Mouse (Mus musculus): ENCODE results near the gene Gm20379. TPM values are rescaled to one million over a fixed set of nuclear protein-coding genes. Genes with fewer than 3 reads are reported as not detected.

The Gm20379 gene
- 0.90 and 1.1 TPM in 2 replicates for polyA plus RNA-seq (2014; fragmentation: Nextera tagmentation; extraction: Ambion mirVana)

- H3K27ac ChIP-seq (ENCODE audit: low read depth, low read length), result no peak within 1 kb of the TSS
- H3K9ac ChIP-seq (ENCODE audit: low read depth, low read length), result no peak within 1 kb of the TSS
- no peaks in the 10 kb centered on the region for H3K27me3 ChIP-seq (replicated peaks; ENCODE audit: control insufficient read depth, insufficient read depth, low read length)
- ATAC-seq (replicated peaks; ENCODE audit: low FRiP score), result no peak
- H3K4me3 ChIP-seq (ENCODE audit: low read depth, low read length), result no peak within 1 kb of the TSS
- no peak for DNase-seq (ENCODE audit: low spot score)
- WGBS, result 97% methylated on average over 11 of the region's 11 CpGs
- peaks cover 5% of the 10 kb centered on the region; the same call in 1 of the 2 replicates for H3K36me3 ChIP-seq (ENCODE audit: control insufficient read depth, insufficient read depth, low read length)
- no peak within 1 kb of the TSS for H3K4me2 ChIP-seq
- H3K4me1 ChIP-seq (replicated peaks; ENCODE audit: control insufficient read depth, insufficient read depth, low read length), result no peaks in the 10 kb centered on the region; the same call in 1 of the 2 replicates
- H3K9me3 ChIP-seq (ENCODE audit: control insufficient read depth, low read length), result no peaks in the 10 kb centered on the region
Observed at GRCm38 (mm10) chr13:92305680-92306079, at the start of gene Gm20379. TSS of gene Gm20379 (plus strand) at chr13:92305980.

GRCm38 (mm10) chr13:92261329-92261728, 44.5 kb upstream of the Gm20379 start:
- no peak overlapping the region for H3K9ac ChIP-seq (ENCODE audit: low read depth, low read length)
- no peak overlapping the region for H3K4me2 ChIP-seq
- ATAC-seq (replicated peaks; ENCODE audit: low FRiP score) (no peak), DNase-seq (ENCODE audit: low spot score) (no peak)
- 81% methylated on average over 5 of the region's 5 CpGs for WGBS
- no peaks in the 10 kb centered on the region for H3K27me3 ChIP-seq (replicated peaks; ENCODE audit: control insufficient read depth, insufficient read depth, low read length)
- no peaks in the 10 kb centered on the region for H3K4me1 ChIP-seq (replicated peaks; ENCODE audit: control insufficient read depth, insufficient read depth, low read length)
- no peak overlapping the region for H3K27ac ChIP-seq (ENCODE audit: low read depth, low read length)
- no peaks in the 10 kb centered on the region for H3K36me3 ChIP-seq (ENCODE audit: control insufficient read depth, insufficient read depth, low read length)
- no peak overlapping the region for H3K4me3 ChIP-seq (ENCODE audit: low read depth, low read length)
- no peaks in the 10 kb centered on the region for H3K9me3 ChIP-seq (ENCODE audit: control insufficient read depth, low read length)

GRCm38 (mm10) chr13:92263566-92263965, 42.2 kb upstream of the Gm20379 start:
- Histone ChIP-seq H3K36me3 (ENCODE audit: control insufficient read depth, insufficient read depth, low read length) (no peaks in the 10 kb centered on the region), H3K27ac (ENCODE audit: low read depth, low read length) (no peak overlapping the region), H3K4me3 (ENCODE audit: low read depth, low read length) (no peak overlapping the region), H3K4me1 (replicated peaks; ENCODE audit: control insufficient read depth, insufficient read depth, low read length) (no peaks in the 10 kb centered on the region), H3K9ac (ENCODE audit: low read depth, low read length) (no peak overlapping the region), H3K27me3 (replicated peaks; ENCODE audit: control insufficient read depth, insufficient read depth, low read length) (no peaks in the 10 kb centered on the region), H3K9me3 (ENCODE audit: control insufficient read depth, low read length) (no peaks in the 10 kb centered on the region), H3K4me2 (no peak overlapping the region)
- 90% methylated on average over 6 of the region's 6 CpGs for WGBS
- no peak for ATAC-seq (replicated peaks; ENCODE audit: low FRiP score)
- DNase-seq (ENCODE audit: low spot score), result no peak

- Histone ChIP-seq H3K9ac (ENCODE audit: low read depth, low read length) (no peak overlapping the region), H3K4me3 (ENCODE audit: low read depth, low read length) (no peak overlapping the region), H3K27me3 (replicated peaks; ENCODE audit: control insufficient read depth, insufficient read depth, low read length) (no peaks in the 10 kb centered on the region), H3K36me3 (ENCODE audit: control insufficient read depth, insufficient read depth, low read length) (no peaks in the 10 kb centered on the region), H3K9me3 (ENCODE audit: control insufficient read depth, low read length) (no peaks in the 10 kb centered on the region), H3K27ac (ENCODE audit: low read depth, low read length) (no peak overlapping the region), H3K4me2 (no peak overlapping the region), H3K4me1 (replicated peaks; ENCODE audit: control insufficient read depth, insufficient read depth, low read length) (no peaks in the 10 kb centered on the region)
- 70% methylated on average over 3 of the region's 3 CpGs for WGBS
- ATAC-seq (replicated peaks; ENCODE audit: low FRiP score), result no peak
- DNase-seq (ENCODE audit: low spot score), result no peak
Observed at GRCm38 (mm10) chr13:92267076-92267475, 38.7 kb upstream of the Gm20379 start.

- no peak for ATAC-seq (replicated peaks; ENCODE audit: low FRiP score)
- Histone ChIP-seq H3K4me1 (replicated peaks; ENCODE audit: control insufficient read depth, insufficient read depth, low read length) (no peaks in the 10 kb centered on the region), H3K9ac (ENCODE audit: low read depth, low read length) (no peak overlapping the region), H3K9me3 (ENCODE audit: control insufficient read depth, low read length) (no peaks in the 10 kb centered on the region), H3K27me3 (replicated peaks; ENCODE audit: control insufficient read depth, insufficient read depth, low read length) (no peaks in the 10 kb centered on the region), H3K36me3 (ENCODE audit: control insufficient read depth, insufficient read depth, low read length) (no peaks in the 10 kb centered on the region), H3K4me3 (ENCODE audit: low read depth, low read length) (no peak overlapping the region), H3K27ac (ENCODE audit: low read depth, low read length) (no peak overlapping the region), H3K4me2 (no peak overlapping the region)
- no peak for DNase-seq (ENCODE audit: low spot score)
- 83% methylated on average over 14 of the region's 14 CpGs for WGBS
Observed at GRCm38 (mm10) chr13:92274274-92275198, 31.2 kb upstream of the Gm20379 start.

GRCm38 (mm10) chr13:92275292-92275691, 30.5 kb upstream of the Gm20379 start:
- Histone ChIP-seq H3K27me3 (replicated peaks; ENCODE audit: control insufficient read depth, insufficient read depth, low read length) (no peaks in the 10 kb centered on the region), H3K4me3 (ENCODE audit: low read depth, low read length) (no peak overlapping the region), H3K27ac (ENCODE audit: low read depth, low read length) (no peak overlapping the region), H3K9ac (ENCODE audit: low read depth, low read length) (no peak overlapping the region), H3K9me3 (ENCODE audit: control insufficient read depth, low read length) (no peaks in the 10 kb centered on the region), H3K36me3 (ENCODE audit: control insufficient read depth, insufficient read depth, low read length) (no peaks in the 10 kb centered on the region), H3K4me1 (replicated peaks; ENCODE audit: control insufficient read depth, insufficient read depth, low read length) (no peaks in the 10 kb centered on the region), H3K4me2 (no peak overlapping the region)
- 87% methylated on average over 9 of the region's 9 CpGs for WGBS
- ATAC-seq (replicated peaks; ENCODE audit: low FRiP score) (no peak), DNase-seq (ENCODE audit: low spot score) (no peak)

- Histone ChIP-seq H3K4me1 (replicated peaks; ENCODE audit: control insufficient read depth, insufficient read depth, low read length) (no peaks in the 10 kb centered on the region), H3K4me3 (ENCODE audit: low read depth, low read length) (no peak overlapping the region), H3K9ac (ENCODE audit: low read depth, low read length) (no peak overlapping the region), H3K27me3 (replicated peaks; ENCODE audit: control insufficient read depth, insufficient read depth, low read length) (no peaks in the 10 kb centered on the region), H3K36me3 (ENCODE audit: control insufficient read depth, insufficient read depth, low read length) (peaks cover 3% of the 10 kb centered on the region; the same call in 1 of the 2 replicates), H3K4me2 (no peak overlapping the region), H3K27ac (ENCODE audit: low read depth, low read length) (no peak overlapping the region), H3K9me3 (ENCODE audit: control insufficient read depth, low read length) (no peaks in the 10 kb centered on the region)
- no peak for DNase-seq (ENCODE audit: low spot score)
- WGBS, result 70% methylated on average over 2 of the region's 2 CpGs
- no peak for ATAC-seq (replicated peaks; ENCODE audit: low FRiP score)
Observed at GRCm38 (mm10) chr13:92277027-92277426, 28.8 kb upstream of the Gm20379 start.

- Histone ChIP-seq H3K9me3 (ENCODE audit: control insufficient read depth, low read length) (no peaks in the 10 kb centered on the region), H3K4me1 (replicated peaks; ENCODE audit: control insufficient read depth, insufficient read depth, low read length) (no peaks in the 10 kb centered on the region), H3K27me3 (replicated peaks; ENCODE audit: control insufficient read depth, insufficient read depth, low read length) (no peaks in the 10 kb centered on the region), H3K4me2 (no peak overlapping the region), H3K9ac (ENCODE audit: low read depth, low read length) (no peak overlapping the region), H3K27ac (ENCODE audit: low read depth, low read length) (no peak overlapping the region), H3K4me3 (ENCODE audit: low read depth, low read length) (no peak overlapping the region), H3K36me3 (ENCODE audit: control insufficient read depth, insufficient read depth, low read length) (peaks cover under 1% of the 10 kb centered on the region; the same call in 1 of the 2 replicates)
- DNase-seq (ENCODE audit: low spot score) (no peak), ATAC-seq (replicated peaks; ENCODE audit: low FRiP score) (no peak)
- 84% methylated on average over 4 of the region's 4 CpGs for WGBS
Observed at GRCm38 (mm10) chr13:92291605-92292004, 14.2 kb upstream of the Gm20379 start.

GRCm38 (mm10) chr13:92293883-92294282, 11.9 kb upstream of the Gm20379 start:
- WGBS, result 76% methylated on average over 5 of the region's 5 CpGs
- no peak overlapping the region for H3K27ac ChIP-seq (ENCODE audit: low read depth, low read length)
- H3K4me2 ChIP-seq, result no peak overlapping the region
- H3K4me3 ChIP-seq (ENCODE audit: low read depth, low read length), result no peak overlapping the region
- no peaks in the 10 kb centered on the region for H3K9me3 ChIP-seq (ENCODE audit: control insufficient read depth, low read length)
- no peaks in the 10 kb centered on the region for H3K27me3 ChIP-seq (replicated peaks; ENCODE audit: control insufficient read depth, insufficient read depth, low read length)
- no peak for DNase-seq (ENCODE audit: low spot score)
- no peak overlapping the region for H3K9ac ChIP-seq (ENCODE audit: low read depth, low read length)
- ATAC-seq (replicated peaks; ENCODE audit: low FRiP score), result no peak
- peaks cover 2% of the 10 kb centered on the region; the same call in 1 of the 2 replicates for H3K36me3 ChIP-seq (ENCODE audit: control insufficient read depth, insufficient read depth, low read length)
- H3K4me1 ChIP-seq (replicated peaks; ENCODE audit: control insufficient read depth, insufficient read depth, low read length), result no peaks in the 10 kb centered on the region
